Mouse (Mus musculus): ENCODE data around the gene E130308A19Rik.
A peak's percentile ranks its signal among the peaks of the same experiment; 100 is the strongest.

E130308A19Rik gene

DNA sequence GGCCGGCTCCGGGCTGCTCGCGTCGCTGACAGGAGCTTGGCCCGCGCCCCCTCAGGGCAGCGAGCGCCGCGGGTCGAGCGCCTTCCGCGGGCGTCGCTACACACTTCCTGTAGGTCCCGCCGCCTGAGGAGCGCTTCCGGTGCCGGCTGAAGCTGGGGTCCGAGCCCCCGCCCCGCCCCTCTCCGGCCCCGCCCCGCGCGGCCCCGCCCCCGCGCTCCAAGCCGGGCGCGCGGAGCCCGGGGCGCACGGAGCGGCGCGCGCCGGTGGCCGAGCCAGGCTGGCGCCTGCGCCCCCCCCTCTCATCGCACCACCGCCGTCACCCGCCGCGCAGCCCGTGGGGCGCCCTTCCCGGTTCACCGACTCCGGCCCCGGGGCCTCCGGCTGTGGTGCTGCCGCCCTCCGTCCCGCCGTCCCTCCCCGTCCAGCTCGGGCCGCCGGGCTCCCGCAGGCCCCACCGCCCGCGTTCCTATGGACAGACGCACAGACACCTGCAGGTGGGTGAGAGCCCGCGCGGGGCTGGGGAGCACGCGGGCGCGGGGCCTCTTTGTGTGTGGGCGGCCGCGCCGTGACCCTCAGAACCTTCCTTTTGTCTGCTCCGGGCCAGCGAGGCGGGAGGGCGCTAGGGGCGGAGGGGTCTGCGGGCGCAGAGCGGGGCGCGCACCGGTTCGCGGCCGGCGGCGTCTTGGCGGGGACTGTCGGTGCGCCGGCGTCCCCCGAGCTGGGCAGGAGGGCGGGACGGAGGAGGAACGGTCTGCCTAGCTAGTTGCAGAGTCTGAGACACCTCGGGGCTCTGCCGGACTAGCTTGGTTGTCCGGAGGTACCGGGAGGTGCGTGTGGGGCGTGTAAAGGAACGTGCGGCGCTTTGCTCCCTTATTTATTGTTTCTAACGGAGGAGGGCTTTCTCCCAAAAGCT is at the start of gene E130308A19Rik:
Gene E130308A19Rik, plus strand, starts transcription at position 214 of the 913 bp plus-strand sequence.
- peak; percentile 82 for DNase-seq

DNA sequence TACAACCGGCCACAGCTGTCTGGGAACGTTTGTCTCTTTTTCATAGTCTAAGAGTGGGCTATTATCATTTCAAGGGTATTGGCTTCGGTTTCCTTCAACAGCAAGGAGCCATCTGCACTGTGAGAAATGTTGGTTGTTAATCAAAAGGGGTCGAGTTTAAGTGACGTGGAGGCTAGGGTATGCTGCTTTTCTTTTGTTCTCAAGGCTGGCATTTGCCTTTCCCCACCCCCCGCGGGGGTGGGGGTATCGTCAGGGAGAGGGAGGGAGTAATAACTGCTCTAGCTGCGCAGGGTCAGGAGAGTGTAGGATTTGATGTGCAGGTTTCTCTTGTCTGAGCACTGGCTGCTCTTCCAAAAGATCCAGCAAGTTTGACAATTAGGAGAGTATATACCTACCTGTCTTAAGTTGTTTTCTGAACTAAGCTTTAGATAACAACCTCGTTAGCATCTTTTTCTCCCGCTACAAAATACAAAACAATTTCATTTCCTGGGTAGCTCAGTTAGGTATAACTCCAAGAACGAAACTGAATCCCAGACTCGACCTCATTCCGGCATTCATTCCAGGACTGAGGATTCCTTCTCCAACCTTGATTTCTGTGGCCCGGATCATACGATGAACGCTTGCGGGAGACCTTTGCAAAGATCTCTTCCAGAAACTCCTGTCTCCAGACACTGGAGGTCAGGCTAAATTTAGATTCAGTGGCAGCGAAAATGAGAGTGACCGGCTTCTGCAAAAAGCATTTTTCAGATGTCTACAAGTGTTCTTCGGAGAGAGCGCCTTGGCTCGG is 45.3 kb upstream of the E130308A19Rik start:
- DNase-seq: peak; percentile 51

DNA sequence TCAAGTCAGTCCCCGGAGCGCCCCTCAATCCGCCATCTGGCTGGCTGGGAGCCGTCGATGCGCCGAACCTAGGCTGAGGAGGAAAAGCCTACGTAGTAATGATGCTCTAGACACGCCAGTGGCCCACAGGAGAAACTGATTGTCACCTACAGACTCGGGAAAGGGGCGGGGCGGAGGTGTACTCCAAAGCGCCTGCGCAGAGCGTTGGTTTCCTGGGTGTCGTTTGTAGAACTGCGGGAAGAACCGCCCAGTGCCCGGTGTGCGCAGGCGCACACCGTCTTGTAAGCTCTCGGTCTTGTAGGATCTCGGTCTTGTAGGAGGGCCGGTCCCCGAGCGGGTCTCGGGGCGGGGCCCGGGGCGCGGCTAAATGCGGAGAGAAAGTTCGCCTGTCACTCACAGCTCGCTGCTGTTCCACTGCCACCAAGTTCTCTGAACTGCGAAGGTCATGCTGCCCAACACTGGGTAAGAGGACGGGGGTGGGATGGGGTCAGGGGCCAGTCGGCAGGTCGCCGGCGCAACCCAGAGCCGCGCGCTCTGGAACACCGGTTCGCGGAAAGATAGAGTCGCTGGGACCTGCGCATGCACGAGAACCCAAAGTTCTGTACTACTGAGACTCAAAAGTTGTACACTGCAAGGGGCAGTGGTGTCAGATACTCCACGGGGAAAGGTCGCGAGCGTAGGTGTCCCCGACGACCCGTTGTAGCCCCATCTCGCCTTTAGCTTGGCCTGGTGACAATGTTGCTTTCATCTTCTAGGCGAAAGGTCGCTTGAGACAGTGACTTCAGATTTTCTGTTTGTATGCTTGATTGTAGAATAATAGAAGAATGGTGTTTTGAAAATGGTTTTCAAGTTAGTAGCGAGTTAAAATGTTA is 44.5 kb upstream of the E130308A19Rik start, which contains the start of gene Hsdl2:
Gene Hsdl2, plus strand, starts transcription at position 250 of the 872 bp plus-strand sequence.
- DNase-seq: peak; percentile 99

DNA sequence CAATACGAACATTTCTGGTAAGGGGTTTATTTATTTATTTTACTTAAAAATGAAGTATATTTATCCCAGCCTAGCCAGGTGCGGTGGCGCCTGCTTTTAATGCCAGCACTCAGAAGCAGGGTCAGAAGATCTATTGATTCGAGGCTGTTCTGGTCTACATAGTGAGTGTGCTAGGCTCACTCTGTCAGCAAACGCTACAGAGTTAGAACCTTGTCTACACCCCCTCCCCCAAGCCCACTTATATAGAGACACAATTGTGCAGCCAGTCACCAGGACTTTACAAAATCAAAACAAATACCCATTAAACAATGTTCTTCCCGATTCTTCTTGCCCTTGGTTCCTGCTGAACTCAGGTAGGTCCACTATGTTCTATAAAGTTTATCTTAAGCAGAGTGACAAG is 43.8 kb upstream of the E130308A19Rik start:
- no peak for DNase-seq

DNA sequence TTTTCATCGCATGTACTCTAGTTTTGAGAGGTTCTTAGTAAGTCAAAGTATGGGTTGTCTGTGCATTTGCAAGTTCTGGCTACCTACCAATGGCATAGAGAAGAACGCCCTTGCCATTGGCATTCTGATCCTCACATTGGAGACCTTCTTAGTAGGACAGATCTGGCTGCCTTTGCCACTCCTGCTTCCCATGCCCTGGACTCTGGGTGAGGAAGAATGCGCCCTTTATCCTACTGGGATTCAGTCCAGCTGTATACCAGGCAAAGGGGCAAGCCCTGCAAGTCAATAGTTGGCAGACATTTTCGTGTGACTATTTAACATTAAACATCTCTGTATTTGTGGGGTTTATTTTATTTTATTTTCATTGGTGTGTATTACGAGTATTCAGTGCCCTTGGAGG is 40.9 kb upstream of the E130308A19Rik start:
- no peak for DNase-seq

DNA sequence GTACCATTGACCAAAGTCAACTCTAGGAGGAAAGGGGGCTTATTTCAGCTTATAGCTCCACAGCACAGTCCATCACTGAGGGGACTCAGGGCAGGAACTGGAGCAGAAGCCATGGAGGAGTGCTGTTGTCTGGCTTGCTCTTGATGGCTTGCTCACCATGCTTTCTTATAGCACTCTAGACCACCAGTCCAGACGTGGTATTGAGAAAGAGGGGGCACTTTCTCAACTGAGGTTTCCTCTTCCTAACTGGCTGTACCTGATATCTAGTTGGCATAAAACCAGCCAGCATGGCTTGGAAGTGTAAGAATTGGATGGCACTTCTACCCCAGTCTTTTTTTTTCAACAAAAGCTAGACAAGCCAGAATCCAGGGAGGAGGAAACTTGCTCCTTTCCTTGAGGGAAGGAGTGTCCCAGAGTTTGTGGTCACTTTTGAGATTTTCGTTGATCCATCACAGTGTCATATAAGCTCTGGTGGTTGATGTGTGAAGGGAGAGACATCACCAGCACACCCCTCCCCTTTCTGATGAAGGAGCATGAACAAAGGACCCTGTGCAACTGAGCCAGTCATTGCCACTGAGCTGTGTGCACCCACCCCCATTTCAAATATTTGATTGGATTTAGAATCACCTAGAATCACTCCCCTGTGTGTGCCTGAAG is 38.7 kb upstream of the E130308A19Rik start:
- DNase-seq: no peak

DNA sequence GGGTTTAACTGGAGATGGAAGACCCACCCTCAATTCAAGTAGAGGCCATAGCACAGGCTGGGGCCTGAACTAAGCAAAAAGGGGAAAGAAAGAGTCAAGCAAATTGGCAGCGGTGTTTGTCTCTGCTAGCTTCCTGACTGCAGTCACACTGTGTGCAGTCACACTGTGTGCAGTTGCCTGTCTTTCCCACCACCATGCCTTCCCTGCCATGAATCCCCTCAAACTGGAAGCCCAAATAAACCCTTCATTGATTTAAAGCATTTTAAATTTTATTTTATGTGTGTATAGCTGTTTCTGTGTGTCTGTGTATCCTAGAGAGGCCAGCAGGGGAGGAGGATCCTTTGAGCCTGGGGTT is 38.2 kb upstream of the E130308A19Rik start:
- no peak for DNase-seq

DNA sequence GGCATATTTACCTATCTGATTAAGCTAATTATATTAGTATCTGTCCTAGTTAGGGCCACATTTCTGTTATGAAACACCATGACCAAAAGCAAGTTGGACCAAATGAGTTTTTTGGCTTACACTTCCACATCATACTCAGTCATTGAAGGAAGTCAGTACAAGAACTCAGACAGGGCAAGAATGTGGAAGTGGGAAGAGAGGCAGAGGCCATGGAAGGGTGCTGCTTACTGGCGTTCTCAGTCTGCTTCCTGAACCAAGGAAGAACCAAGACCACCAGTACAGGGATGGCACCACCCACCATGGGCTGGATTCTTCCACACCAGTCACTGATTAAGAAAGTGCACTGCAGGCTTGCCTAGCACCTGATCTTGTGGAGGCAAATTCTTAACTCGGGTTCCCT is 31.4 kb upstream of the E130308A19Rik start:
- no peak for DNase-seq

DNA sequence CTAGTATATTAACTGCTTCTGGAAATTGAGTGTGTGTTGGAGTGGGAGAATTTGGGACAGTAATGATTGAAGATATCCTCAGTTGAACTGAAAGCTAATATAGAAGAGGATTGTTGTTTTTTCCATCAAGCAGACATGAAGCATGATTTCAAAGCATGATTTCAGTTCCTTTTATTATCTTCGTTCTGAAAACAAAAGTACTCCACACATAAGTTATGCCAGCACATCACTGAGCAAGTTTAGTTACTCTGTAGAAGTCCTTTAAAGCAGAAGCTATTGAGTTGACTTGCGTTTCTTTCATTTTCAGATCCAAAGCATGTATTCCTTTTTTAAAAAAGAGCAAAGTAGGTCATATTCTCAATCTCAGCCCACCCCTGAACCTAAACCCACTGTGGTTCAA is 29.5 kb upstream of the E130308A19Rik start:
- no peak for DNase-seq

DNA sequence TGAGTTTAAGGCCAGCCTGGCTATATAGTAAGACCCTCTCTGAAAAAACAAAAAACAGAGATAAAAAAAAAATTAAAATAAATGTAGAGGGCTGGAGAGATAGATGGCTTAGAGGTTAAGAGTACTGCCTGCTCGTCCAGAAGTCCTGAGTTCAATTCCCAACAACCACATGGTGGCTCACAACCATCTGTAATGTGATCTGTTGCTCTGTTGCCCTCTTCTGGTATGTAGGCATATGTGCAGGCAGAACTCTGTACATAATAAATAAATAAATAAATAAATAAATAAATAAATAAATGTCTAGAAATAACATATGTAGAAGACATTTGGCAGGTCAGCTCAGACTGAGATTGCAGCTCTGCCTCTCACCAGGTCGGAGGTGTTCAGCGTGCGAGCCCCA is 23.3 kb upstream of the E130308A19Rik start:
- DNase-seq: no peak

DNA sequence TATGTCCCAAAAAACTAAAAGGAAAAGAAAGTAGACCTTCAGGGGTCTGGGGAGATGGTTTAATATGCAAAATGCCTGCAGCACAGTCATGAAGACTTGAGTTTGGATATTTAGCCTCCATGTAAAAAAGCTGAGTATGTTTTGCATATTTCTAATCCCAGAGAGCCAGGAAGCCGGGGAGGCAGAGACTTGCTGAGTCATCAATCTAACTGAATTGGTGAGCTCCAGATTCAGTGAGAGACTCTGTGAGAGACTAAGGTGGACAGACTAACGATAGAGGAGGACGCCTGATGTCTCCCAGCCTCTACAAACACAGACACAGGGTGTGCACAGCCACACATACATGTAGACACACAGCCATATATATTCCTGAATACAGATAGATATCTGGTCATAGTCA is 21.1 kb upstream of the E130308A19Rik start:
- DNase-seq: no peak

DNA sequence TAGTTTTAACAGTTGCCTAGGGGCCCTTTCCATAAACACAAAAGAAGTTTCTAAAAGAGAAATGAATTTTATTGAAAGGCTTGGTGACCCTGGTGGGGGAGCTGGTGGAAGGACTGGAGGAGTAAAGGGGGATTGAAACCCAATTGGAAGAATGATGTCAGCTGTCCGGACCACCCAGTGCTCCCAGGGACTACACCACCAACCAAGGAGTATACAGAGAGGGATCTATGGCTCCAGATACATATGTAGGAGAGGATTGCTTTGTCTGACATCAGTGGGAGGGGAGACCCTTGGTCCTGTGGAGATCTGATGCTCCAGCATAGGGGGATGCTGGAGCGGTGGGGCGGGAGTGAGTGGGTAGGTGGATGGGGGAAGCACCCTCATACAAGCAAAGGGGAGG is 20.5 kb upstream of the E130308A19Rik start:
- DNase-seq: no peak

DNA sequence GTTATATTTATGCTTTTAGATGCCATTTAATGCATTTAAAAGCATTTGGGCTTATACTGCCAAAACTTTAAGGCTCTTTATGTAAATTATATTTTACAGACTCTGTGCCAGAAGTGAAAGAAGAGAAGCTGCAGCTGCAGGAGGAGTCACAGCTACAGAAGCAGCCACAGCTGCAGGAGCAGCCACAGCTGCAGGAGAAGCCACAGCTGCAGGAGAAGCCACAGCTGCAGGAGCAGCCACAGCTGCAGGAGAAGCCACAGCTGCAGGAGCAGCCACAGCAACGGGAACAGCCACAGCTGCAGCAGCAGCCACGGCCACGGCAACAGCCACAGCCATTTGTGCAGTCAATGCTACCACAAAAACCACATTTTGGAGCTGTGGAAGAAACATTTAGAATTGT is 15.6 kb upstream of the E130308A19Rik start:
- DNase-seq: no peak

DNA sequence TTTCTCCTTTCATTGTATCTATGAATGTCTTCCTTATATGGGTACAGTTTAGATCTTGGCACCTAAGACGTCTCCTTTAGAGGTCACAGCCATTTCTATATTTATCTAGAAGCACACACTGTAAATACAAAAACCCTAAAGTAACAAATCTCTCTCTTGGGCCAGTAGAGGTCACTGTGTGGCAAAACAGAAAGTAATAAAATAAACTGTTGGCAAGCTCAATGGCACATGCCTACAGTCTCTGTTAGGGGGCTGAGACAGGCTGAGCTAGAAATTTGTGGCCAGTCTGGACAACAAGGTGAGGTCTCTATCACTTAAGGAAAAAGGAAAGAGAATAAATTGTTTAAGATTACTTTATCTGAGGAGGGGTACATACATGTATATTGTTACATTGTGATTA is 11.0 kb upstream of the E130308A19Rik start:
- peak; percentile 47 for DNase-seq

DNA sequence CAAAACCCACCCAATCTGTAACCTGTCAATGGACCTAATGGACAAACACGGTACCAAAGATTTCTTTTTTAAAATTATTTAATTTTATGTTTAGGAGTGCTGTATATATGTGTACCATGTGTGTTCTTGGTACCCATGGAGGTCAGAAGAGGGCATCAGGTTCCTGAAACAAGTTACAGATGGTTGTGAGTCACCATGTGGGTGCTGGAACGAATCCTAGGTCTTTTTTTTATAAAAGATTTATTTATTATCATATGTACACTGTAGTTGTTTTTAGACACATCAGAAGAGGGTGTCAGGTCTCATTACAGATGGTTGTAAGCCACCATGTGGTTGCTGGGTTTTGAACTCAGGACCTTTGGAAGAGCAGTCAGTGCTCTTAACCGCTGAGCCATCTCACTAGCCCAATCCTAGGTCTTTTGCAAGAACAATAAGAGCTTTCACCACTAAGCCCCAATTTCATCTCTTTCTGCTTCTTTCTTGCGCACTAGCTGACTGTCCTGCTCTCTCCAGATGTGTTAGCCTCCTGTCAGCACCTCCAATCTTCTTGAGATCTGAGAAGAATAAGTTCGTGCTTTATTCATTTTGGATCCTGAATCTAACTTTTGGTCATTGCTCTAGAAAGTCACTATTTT is 6.3 kb upstream of the E130308A19Rik start:
- DNase-seq: no peak

DNA sequence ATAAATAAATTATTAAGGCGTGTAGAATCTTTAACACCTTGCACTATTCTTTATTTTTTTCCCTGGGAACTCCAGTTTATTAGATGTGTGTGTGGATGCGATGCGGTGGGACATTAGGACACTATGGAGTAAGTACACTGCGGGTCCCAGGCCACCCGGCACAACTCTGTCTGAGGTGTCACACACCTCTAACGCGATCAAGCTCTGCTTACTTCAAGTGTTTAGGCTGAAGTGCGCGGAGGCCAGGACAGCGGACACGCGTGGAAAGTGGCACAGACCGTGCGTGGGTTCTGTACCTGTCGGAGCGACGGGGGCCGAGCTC is 374 bp upstream of the E130308A19Rik start:
- no peak for DNase-seq

DNA sequence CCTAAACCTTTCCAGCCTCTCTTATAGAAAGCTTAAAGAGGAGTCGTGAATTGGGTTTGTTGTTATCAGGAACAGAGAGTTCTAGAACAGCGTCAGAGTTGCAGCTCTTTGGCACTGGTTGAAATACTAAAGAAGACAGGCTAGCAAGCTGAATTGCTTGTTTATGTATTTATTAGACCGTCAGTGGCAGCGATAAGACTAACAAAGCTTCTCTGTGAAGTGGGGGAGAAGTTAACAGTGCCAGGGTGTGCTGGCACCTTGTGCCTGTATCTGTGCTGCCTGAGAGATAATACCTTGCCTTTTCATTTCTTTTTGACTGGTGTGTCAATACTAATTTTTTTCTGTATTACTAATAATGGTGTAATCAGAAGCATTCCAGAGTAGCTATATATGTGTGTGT is 2.2 kb downstream of the E130308A19Rik start:
- no peak for DNase-seq

DNA sequence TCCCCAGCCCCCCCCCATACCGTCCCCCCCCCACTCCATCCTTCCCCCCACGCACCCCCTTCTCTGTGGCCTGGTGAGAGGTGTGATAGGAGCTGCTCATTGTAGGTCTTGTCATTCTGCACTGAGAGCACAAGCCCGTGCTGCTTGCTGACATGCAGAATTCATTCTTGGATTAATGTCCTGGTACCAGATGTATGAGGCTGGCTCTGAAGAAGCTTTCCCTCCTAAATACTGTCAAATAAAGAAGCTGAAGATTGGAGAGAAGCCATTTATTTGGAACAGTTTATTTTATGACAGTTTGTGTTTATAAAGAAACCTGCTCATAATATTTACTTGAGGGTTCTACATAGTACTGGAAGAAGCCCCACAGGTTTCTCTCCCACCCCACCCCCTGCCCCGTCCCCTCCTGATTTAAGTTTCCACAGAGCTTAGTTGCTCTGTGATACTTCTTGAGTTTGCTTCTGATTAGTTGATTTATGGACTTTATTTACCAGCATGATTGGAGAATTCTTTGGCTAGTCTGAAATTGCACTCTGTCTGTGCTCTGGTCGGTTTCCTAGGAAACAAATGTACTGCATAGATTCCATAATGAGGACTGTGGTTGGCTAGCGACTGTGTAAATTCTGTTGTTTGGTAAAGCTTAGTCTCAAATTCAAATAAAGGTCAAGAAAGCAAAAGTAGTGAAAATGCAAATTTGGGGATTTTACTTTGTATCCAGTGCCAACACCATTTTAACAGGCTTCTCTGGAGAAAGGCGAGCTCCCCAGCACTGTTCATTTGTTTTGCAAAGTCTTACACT is 3.3 kb downstream of the E130308A19Rik start:
- DNase-seq: no peak

DNA sequence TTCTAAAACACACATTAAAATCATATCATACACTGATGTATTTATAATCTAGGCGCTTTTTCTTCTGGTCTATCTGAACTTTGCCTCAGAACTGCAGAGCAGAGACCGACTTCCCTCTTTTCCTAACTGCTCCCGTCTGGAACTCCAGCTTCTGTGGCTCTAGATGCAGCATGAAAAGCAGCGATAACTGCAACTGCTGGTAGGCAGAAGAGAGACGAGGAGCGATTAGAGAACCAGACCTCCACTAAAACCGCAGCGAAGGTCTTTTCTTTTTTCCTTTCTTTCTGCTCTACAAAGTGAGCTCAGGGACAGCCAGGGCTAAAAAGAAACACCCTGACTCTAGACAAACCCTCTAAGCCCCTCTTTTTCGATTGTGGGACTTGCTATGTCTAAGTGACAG is 4.1 kb downstream of the E130308A19Rik start:
- DNase-seq: no peak

DNA sequence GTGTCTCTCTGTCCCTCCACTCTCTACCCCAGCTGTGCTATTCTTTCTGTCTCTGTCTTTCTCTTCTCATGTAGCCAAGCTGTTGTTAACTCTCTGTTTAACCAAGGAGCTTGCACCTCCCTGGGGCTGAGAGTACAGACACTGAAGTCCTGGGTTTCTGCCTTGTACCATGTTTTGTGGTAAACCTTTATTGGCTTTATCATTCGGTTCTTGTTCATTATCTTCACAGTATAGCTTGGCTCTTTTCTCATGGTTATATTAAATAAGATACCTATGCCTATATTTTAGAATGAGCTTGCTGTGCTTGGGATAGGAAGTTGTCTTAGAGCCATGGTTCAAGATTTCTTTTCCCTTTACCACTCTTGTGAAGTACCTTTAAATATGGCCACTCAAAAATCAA is 8.5 kb downstream of the E130308A19Rik start:
- DNase-seq: no peak

DNA sequence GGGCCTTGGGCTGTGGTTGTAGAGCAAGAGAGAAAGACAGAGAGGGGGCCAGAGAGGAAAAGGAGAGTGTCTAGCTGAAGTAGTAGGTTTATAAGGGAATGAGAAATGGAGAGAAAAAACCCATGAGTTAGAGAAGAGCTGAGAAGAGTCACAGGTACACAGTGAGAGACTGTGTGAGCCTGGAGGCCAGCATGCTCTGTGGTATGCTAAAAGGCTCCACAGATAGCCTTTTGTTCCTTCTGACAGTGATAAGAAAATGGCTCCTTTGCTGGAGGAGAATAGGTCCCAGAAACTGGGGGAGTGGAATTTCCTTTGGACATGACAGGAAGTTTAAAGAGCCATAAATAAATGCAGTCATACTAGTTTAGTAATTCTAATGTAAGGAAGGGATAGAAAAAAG is 13.2 kb downstream of the E130308A19Rik start:
- DNase-seq: no peak
